Mouse (Mus musculus) MEL (cell line): ENCODE measurements around the gene Morn1. TPM values are rescaled to one million over a fixed set of nuclear protein-coding genes. Genes with fewer than 3 reads are reported as not detected.
A peak's percentile ranks its signal among the peaks of the same experiment; 100 is the strongest.

Source experiments
- DNase-seq: peaks from one replicate; pipeline ENCODE4 v3.0.0; 2011; ENCODE audit warnings: low read depth, low spot score
- H3K27ac ChIP-seq: 2 replicates; pipeline ENCODE4 v1.5.1; 2012; ENCODE audit warnings: low read depth, mild to moderate bottlenecking, control low read depth, low read length, moderate library complexity; ENCODE audit not compliant: control insufficient read depth
- H3K27me3 ChIP-seq, 2 experiments: fragments of 150-350 bp in 1 of 2; sonication (generic) in 1 of 2; 2 replicates each; pipeline ENCODE4 v1.6.1; 2012; ENCODE audit warnings: low read length in 2 of 2, mild to moderate bottlenecking in 2 of 2, improper control_type of control experiment in 1 of 2, moderate library complexity in 1 of 2; ENCODE audit not compliant: insufficient read depth in 2 of 2, control insufficient read depth in 1 of 2
- H3K36me3 ChIP-seq, 2 experiments: 2 replicates each; pipeline ENCODE4 v1.6.1; 2012 to 2014; ENCODE audit warnings: low read length in 2 of 2, improper control_type of control experiment in 1 of 2, inconsistent platforms in 1 of 2, mild to moderate bottlenecking in 1 of 2; ENCODE audit not compliant: insufficient read depth in 2 of 2, control insufficient read depth in 1 of 2
- H3K4me1 ChIP-seq, 2 experiments: fragments of 150-350 bp in 1 of 2; sonication (generic) in 1 of 2; 2 replicates each; pipeline ENCODE4 v1.6.1; 2012; ENCODE audit warnings: low read length in 2 of 2, improper control_type of control experiment in 1 of 2, mild to moderate bottlenecking in 1 of 2; ENCODE audit not compliant: insufficient read depth in 2 of 2, control insufficient read depth in 1 of 2
- H3K4me3 ChIP-seq, 2 experiments: fragments of 150-350 bp in 1 of 2; sonication (generic) in 1 of 2; 2 replicates each; pipeline ENCODE4 v1.5.1; 2012; ENCODE audit warnings: low read depth in 2 of 2, low read length in 2 of 2, mild to moderate bottlenecking in 2 of 2, moderate library complexity in 2 of 2, control low read depth in 1 of 2, improper control_type of control experiment in 1 of 2; ENCODE audit not compliant: control insufficient read depth in 1 of 2, insufficient read depth in 1 of 2
- H3K79me2 ChIP-seq: 2 replicates; pipeline ENCODE4 v1.6.1; 2012; ENCODE audit warnings: mild to moderate bottlenecking, low read length, moderate library complexity; ENCODE audit not compliant: control insufficient read depth, poor library complexity, insufficient read depth
- H3K9ac ChIP-seq: 2 replicates; pipeline ENCODE4 v1.6.1; 2012; ENCODE audit warnings: low read depth, mild to moderate bottlenecking, control low read depth, low read length, moderate library complexity; ENCODE audit not compliant: control insufficient read depth, poor library complexity, severe bottlenecking
- H3K9me3 ChIP-seq: fragments of 150-350 bp; sonication (generic); replicated peaks from 2 replicates; pipeline ENCODE4 v1.6.1; 2012; ENCODE audit warnings: mild to moderate bottlenecking, low read length, improper control_type of control experiment, moderate library complexity; ENCODE audit not compliant: insufficient read depth
- BHLHE40 ChIP-seq: IDR thresholded peaks from 2 replicates; pipeline ENCODE4 v1.6.1; 2012; ENCODE audit warnings: low read depth, mild to moderate bottlenecking, inconsistent platforms, low read length, improper control_type of control experiment, borderline replicate concordance
- CHD1 ChIP-seq: IDR thresholded peaks from 2 replicates; pipeline ENCODE4 v1.6.1; 2012; ENCODE audit warnings: low read depth, mild to moderate bottlenecking, inconsistent platforms, low read length, improper control_type of control experiment
- EP300 ChIP-seq, 2 experiments: IDR thresholded peaks; 2 replicates each; pipeline ENCODE4 v1.6.1; 2011; ENCODE audit warnings: improper control_type of control experiment in 2 of 2, low read length in 2 of 2, low read depth in 1 of 2, mild to moderate bottlenecking in 1 of 2
- GABPA ChIP-seq: IDR thresholded peaks from 2 replicates; pipeline ENCODE4 v1.6.1; 2012; ENCODE audit warnings: low read depth, mild to moderate bottlenecking, inconsistent platforms, low read length, improper control_type of control experiment, moderate library complexity
- GATA1 ChIP-seq: IDR thresholded peaks from 2 replicates; pipeline ENCODE4 v1.6.1; 2011; ENCODE audit warnings: low read depth, low read length, improper control_type of control experiment
- HCFC1 ChIP-seq: IDR thresholded peaks from 2 replicates; pipeline ENCODE4 v1.6.1; 2012; ENCODE audit warnings: low read depth, mild to moderate bottlenecking, inconsistent platforms, low read length, improper control_type of control experiment, moderate library complexity
- JUND ChIP-seq: IDR thresholded peaks from 2 replicates; pipeline ENCODE4 v1.6.1; 2011; ENCODE audit warnings: low read depth, mild to moderate bottlenecking, improper control_type of control experiment, low read length
- MAFK ChIP-seq: IDR thresholded peaks from 2 replicates; pipeline ENCODE4 v1.6.1; 2011; ENCODE audit warnings: low read depth, mild to moderate bottlenecking, low read length, improper control_type of control experiment, borderline replicate concordance
- MEF2A ChIP-seq: IDR thresholded peaks from 2 replicates; pipeline ENCODE4 v1.6.1; 2014; ENCODE audit warnings: low read depth, mild to moderate bottlenecking, inconsistent platforms, low read length, improper control_type of control experiment; ENCODE audit not compliant: poor library complexity, insufficient replicate concordance, severe bottlenecking; ENCODE audit errors: extremely low read depth
- MXI1 ChIP-seq: IDR thresholded peaks from 2 replicates; pipeline ENCODE4 v1.6.1; 2011; ENCODE audit warnings: mild to moderate bottlenecking, low read depth, low read length, improper control_type of control experiment
- POLR2AphosphoS2 ChIP-seq: IDR thresholded peaks from 2 replicates; pipeline ENCODE4 v1.6.1; 2011; ENCODE audit warnings: low read length, improper control_type of control experiment
- RAD21 ChIP-seq: IDR thresholded peaks from 2 replicates; pipeline ENCODE4 v1.6.1; 2011; ENCODE audit warnings: mild to moderate bottlenecking, low read depth, low read length, improper control_type of control experiment
- RCOR1 ChIP-seq: IDR thresholded peaks from 2 replicates; pipeline ENCODE4 v1.6.1; 2012; ENCODE audit warnings: low read depth, mild to moderate bottlenecking, inconsistent platforms, low read length, improper control_type of control experiment
- SIN3A ChIP-seq: IDR thresholded peaks from 2 replicates; pipeline ENCODE4 v1.6.1; 2012; ENCODE audit warnings: low read length, improper control_type of control experiment, inconsistent platforms
- SMC3 ChIP-seq: IDR thresholded peaks from 2 replicates; pipeline ENCODE4 v1.6.1; 2011; ENCODE audit warnings: low read depth, low read length, improper control_type of control experiment
- TBP ChIP-seq: IDR thresholded peaks from 2 replicates; pipeline ENCODE4 v1.8.0; 2011; ENCODE audit warnings: low read depth, low read length, improper control_type of control experiment
- ZC3H11A ChIP-seq: IDR thresholded peaks from 2 replicates; pipeline ENCODE4 v1.6.1; 2012; ENCODE audit warnings: low read depth, mild to moderate bottlenecking, inconsistent platforms, low read length, improper control_type of control experiment
- ZMIZ1 ChIP-seq: IDR thresholded peaks from 2 replicates; pipeline ENCODE4 v1.6.1; 2012; ENCODE audit warnings: low read depth, mild to moderate bottlenecking, inconsistent platforms, low read length, improper control_type of control experiment, moderate library complexity
- ZNF384 ChIP-seq: IDR thresholded peaks from 2 replicates; pipeline ENCODE4 v1.6.1; 2012; ENCODE audit warnings: low read depth, mild to moderate bottlenecking, inconsistent platforms, low read length, improper control_type of control experiment
- polyA plus RNA-seq, 2 experiments: library from polyadenylated mRNA; stranded (reverse) in 1 of 2; unstranded in 1 of 2; fragments of >175 nt in 1 of 2; fragments of >200 nt in 1 of 2; gene quantifications; 2 replicates each; pipeline versions ENCODE4 v1.2.1 to v1.2.4; 2012; ENCODE audit warnings: low replicate concordance in 2 of 2, low read depth in 1 of 2; ENCODE audit not compliant: insufficient read length in 2 of 2, insufficient read depth in 1 of 2, missing spikeins in 1 of 2
- total RNA-seq: library from RNA; depleted of rRNA; stranded (reverse); fragments of 300-350 nt; gene quantifications from 2 replicates; pipeline ENCODE4 v1.2.3, GENCODE M21; 2012

The Morn1 gene
- total and polyA plus RNA-seq, 3 experiments = 4.1 to 4.4 TPM; not detected in 1

DNA sequence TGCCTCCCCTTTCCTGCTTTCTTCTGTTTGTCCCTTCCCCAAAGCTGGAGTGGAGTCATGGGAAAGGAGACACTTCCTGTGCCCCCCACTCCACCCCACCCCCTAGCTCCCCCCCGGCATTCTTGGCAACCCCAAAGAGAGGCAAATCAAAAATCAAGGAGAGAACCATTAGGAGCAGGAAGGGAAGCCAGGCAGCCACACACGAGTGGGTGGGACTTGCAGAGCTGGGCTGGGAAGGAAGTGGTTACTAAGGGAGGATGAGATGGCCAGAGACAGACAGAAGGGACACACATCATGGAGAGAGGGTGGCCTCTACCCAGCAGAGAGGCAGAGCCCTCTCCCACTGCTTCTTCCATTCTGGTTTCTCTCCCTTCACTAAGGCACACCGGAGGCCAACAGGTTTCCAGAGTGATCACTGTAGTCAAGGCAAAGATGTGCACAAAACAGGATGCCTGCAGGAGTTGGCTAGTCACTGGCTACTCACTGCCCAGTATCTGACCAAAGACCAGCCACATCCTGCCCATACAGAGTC, 92.7 kb downstream of the Morn1 start:
- peak; percentile 23 for DNase-seq
- TF ChIP-seq MAFK = no peak
- TF ChIP-seq CHD1 = no peak
- TF ChIP-seq EP300 (IDR thresholded peaks at IDR 0.05; ENCODE audit: low read depth in 1 of 2, low read length in 2 of 2) = no peak
- no peak for TF ChIP-seq ZNF384
- TF ChIP-seq RAD21 = no peak
- TF ChIP-seq MEF2A = no peak
- TF ChIP-seq HCFC1 = no peak
- no peak for TF ChIP-seq POLR2AphosphoS2
- TF ChIP-seq GABPA = no peak
- no peak for TF ChIP-seq SIN3A
- no peak for TF ChIP-seq RCOR1
- no peak for TF ChIP-seq ZMIZ1
- no peak for TF ChIP-seq BHLHE40
- no peak for TF ChIP-seq SMC3
- TF ChIP-seq MXI1 = no peak
- no peak for TF ChIP-seq TBP
- TF ChIP-seq GATA1 = no peak
- no peak for TF ChIP-seq ZC3H11A
- Histone ChIP-seq H3K9me3 (no peaks in the 10 kb centered on the region), H3K79me2 (peaks cover 3% of the 10 kb centered on the region), H3K9ac (no peak overlapping the region), H3K27me3 (no peaks in the 10 kb centered on the region), H3K36me3 (peaks cover 0 to 16% of the 10 kb centered on the region in 2 experiments; a peak in 3 of 4 replicates), H3K27ac (peak overlapping the region; percentile 51; the same call in 1 of the 2 replicates), H3K4me1 (peaks cover 5 to 18% of the 10 kb centered on the region in 2 experiments), H3K4me3 (no peak overlapping the region)

DNA sequence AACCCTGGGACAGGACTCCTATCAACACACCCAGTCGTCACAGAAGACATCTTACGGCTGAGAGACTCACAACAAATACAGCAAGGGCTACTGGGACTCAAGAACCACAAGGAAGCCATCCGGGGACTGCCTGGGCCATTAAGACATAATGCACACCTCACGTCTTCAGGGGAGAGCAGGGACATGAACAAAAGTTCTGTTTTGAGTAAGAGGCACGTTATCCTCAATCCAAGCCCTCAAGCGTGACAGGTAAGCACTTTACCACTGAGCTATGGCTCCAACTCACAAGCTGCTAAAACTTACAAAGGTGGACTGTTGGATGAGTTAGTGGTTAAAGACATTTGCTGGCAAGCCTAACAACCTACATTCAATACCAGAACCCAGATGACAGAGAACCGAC, 96.8 kb downstream of the Morn1 start:
- H3K36me3 ChIP-seq = peaks cover 0 to 10% of the 10 kb centered on the region in 2 experiments; a peak in 2 of 4 replicates
- H3K4me1 ChIP-seq = peaks cover 3 to 10% of the 10 kb centered on the region in 2 experiments
- H3K9ac ChIP-seq = no peak overlapping the region
- H3K9me3 ChIP-seq = no peaks in the 10 kb centered on the region
- H3K4me3 ChIP-seq = no peak overlapping the region
- no peak overlapping the region for H3K27ac ChIP-seq
- no peak for DNase-seq
- peaks cover 5% of the 10 kb centered on the region for H3K79me2 ChIP-seq
- no peaks in the 10 kb centered on the region for H3K27me3 ChIP-seq
- no peak for TF ChIP-seq JUND
- TF ChIP-seq MAFK = no peak
